Mouse (Mus musculus) heart, postnatal 0 days (tissue): ENCODE data around the gene Mast2. TPM values are rescaled to one million over a fixed set of nuclear protein-coding genes. Genes with fewer than 3 reads are reported as not detected.

Source experiments
- ATAC-seq: fragments of 200-750 bp; cut with Nextera tagmentation; 2 replicates; pipeline ENCODE4 v1.8.0; 2017; ENCODE audit warnings: low read depth, moderate number of reproducible peaks, moderate library complexity; ENCODE audit not compliant: insufficient read depth
- DNase-seq: peaks from one replicate; pipeline ENCODE4 v3.0.0-alpha.2; 2016; ENCODE audit warnings: low spot score
- H3K27ac ChIP-seq: fragments of 300-500 bp; sonication (generic); 2 replicates; pipeline ENCODE4 v1.5.1; 2014; ENCODE audit warnings: low read depth, mild to moderate bottlenecking
- H3K27me3 ChIP-seq: fragments of 300-500 bp; sonication (generic); 2 replicates; pipeline ENCODE4 v1.6.1; 2014; ENCODE audit warnings: low read length, mixed read lengths; ENCODE audit not compliant: control insufficient read depth, insufficient read depth
- H3K36me3 ChIP-seq: fragments of 300-500 bp; sonication (generic); replicated peaks from 2 replicates; pipeline ENCODE4 v1.6.1; 2014; ENCODE audit warnings: low read length, mixed read lengths; ENCODE audit not compliant: control insufficient read depth, insufficient read depth
- H3K4me1 ChIP-seq: fragments of 300-500 bp; sonication (generic); 2 replicates; pipeline ENCODE4 v1.6.1; 2014; ENCODE audit warnings: antibody characterized with exemption; ENCODE audit not compliant: control insufficient read depth, insufficient read depth
- H3K4me2 ChIP-seq: fragments of 300-500 bp; sonication (generic); 2 replicates; pipeline ENCODE4 v1.6.1; 2014; ENCODE audit warnings: low read depth, mild to moderate bottlenecking, low read length, moderate library complexity
- H3K4me3 ChIP-seq: fragments of 300-500 bp; sonication (generic); 2 replicates; pipeline ENCODE4 v1.5.1; 2014; ENCODE audit warnings: low read depth, low read length
- H3K9ac ChIP-seq: fragments of 300-500 bp; sonication (generic); replicated peaks from 2 replicates; pipeline ENCODE4 v1.6.1; 2014; ENCODE audit warnings: low read depth, low read length, mixed read lengths
- H3K9me3 ChIP-seq: fragments of 300-500 bp; sonication (generic); replicated peaks from 2 replicates; pipeline ENCODE4 v1.6.1; 2016; ENCODE audit warnings: low read length; ENCODE audit not compliant: control insufficient read depth
- CTCF ChIP-seq: IDR thresholded peaks from 2 replicates; pipeline ENCODE4 v1.5.1; 2016; ENCODE audit warnings: antibody characterized with exemption, control low read depth, low read depth
- EP300 ChIP-seq: IDR thresholded peaks from 2 replicates; pipeline ENCODE4 v1.6.1; 2016; ENCODE audit warnings: antibody characterized with exemption, low read depth
- WGBS: fragments of 180-500 bp; shearing (Covaris S2); extraction: QIAGEN DNeasy Blood & Tissue Kit; methylation state at CpG from one replicate; pipeline ENCODE4 v1.1.7; 2014; 5-methylcytosine and 5-hydroxymethylcytosine counted together
- polyA plus RNA-seq: library from polyadenylated mRNA; unstranded; fragments of >200 nt; fragmentation: Nextera tagmentation; extraction: Ambion mirVana; gene quantifications from 2 replicates; pipeline ENCODE4 v1.2.1, GENCODE M21; 2015
- total RNA-seq: library from RNA; depleted of rRNA; stranded (reverse); fragments of >200 nt; gene quantifications from 2 replicates; pipeline ENCODE4 v1.2.3, GENCODE M21; 2014; ENCODE audit warnings: low replicate concordance; rRNA removed

Mast2 gene
- total RNA-seq (49.8 and 52.5 TPM in 2 replicates), polyA plus RNA-seq (14.3 and 14.9 TPM in 2 replicates)

- 0 out of 2 replicates have a peak, but pooled peaks cover 7% of the 10 kb centered on the region for H3K4me1 ChIP-seq
- peaks cover 8% of the 10 kb centered on the region; the same call in 1 of the 2 replicates for H3K9me3 ChIP-seq
- H3K27ac ChIP-seq: peak within 1 kb of the TSS; percentile 84
- DNase-seq (peak; percentile 92), ATAC-seq (peak; percentile 91)
- peak within 1 kb of the TSS; percentile 78 for H3K4me2 ChIP-seq
- H3K9ac ChIP-seq: peak within 1 kb of the TSS; percentile 89
- TF ChIP-seq CTCF: no peak
- no peak for TF ChIP-seq EP300
- WGBS: 3% methylated on average over 32 of the region's 68 CpGs
- H3K4me3 ChIP-seq: peak within 1 kb of the TSS; percentile 86
- no peaks in the 10 kb centered on the region for H3K36me3 ChIP-seq
- no peaks in the 10 kb centered on the region for H3K27me3 ChIP-seq
Observed at GRCm38 (mm10) chr4:116464126-116464981, at the start of gene Mast2. Mast2 (minus strand) TSS chr4:116464183.

DNA sequence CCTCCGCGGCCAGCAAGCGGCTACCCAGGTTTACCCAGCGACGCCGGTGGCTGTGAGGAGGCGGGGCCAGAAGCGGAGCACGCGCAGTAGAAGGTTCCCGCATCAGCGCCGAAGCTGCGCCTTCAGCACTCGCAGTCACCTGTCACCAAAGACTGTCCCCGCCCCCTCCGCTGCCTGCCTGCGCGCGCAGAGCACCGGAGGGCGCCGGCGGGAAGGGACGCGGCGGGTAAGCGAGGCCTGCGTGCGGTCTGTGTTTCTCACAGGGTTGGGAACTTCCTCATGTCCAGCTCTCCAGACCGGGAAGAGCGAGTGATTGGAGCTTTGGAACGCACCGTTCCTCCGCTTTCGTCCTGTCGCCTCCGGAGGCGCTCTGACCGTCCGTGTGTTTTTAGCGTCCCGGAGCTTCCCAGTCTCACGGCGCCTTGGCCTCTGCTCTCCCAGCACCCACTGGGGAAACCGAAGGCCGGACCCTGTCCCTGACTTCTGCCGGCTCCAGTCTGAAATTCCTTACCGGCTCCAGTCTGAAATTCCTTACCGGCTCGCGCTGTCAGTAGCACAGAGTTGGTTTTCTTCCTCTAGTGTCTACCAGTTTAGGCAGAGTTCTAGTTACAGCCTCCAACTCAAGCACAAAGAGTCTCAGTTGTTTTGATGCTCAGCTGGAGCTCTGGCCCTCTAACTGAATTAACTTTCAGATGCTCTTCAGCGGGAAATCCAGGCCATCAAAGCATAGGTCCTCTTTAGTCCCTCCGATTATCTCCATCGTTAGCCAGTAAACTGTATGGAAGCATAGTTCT, 43.6 kb upstream of the Mast2 start, which contains the start of gene Ipp:
Ipp (plus strand) TSS at position 125 of the 794 bp plus-strand sequence.
- peak; percentile 99 for ATAC-seq
- peak within 1 kb of the TSS; percentile 67 for H3K4me3 ChIP-seq
- peak within 1 kb of the TSS; percentile 94 for H3K27ac ChIP-seq
- TF ChIP-seq CTCF: peak; percentile 36
- TF ChIP-seq EP300: no peak
- H3K4me2 ChIP-seq: peak within 1 kb of the TSS; percentile 78
- H3K36me3 ChIP-seq: 0 out of 2 replicates have a peak, but pooled peaks cover 3% of the 10 kb centered on the region
- H3K27me3 ChIP-seq: no peaks in the 10 kb centered on the region
- DNase-seq: peak; percentile 95
- WGBS: under 1% methylated on average over 55 of the region's 55 CpGs
- no peaks in the 10 kb centered on the region for H3K9me3 ChIP-seq
- peaks cover 8% of the 10 kb centered on the region for H3K4me1 ChIP-seq
- peak within 1 kb of the TSS; percentile 71 for H3K9ac ChIP-seq

GRCm38 (mm10) chr4:116506886-116507424, 43.0 kb upstream of the Mast2 start:
- Histone ChIP-seq H3K9me3 (no peaks in the 10 kb centered on the region), H3K36me3 (0 out of 2 replicates have a peak, but pooled peaks cover 2% of the 10 kb centered on the region), H3K27ac (peak overlapping the region; percentile 94), H3K27me3 (no peaks in the 10 kb centered on the region), H3K4me1 (peaks cover 8% of the 10 kb centered on the region), H3K4me3 (peak overlapping the region; percentile 67), H3K9ac (peak overlapping the region; percentile 71; the same call in 1 of the 2 replicates), H3K4me2 (peak overlapping the region; percentile 78)
- ATAC-seq (no peak), DNase-seq (no peak)
- WGBS: 26% methylated on average over 11 of the region's 11 CpGs
- no peak for TF ChIP-seq CTCF
- no peak for TF ChIP-seq EP300

DNA sequence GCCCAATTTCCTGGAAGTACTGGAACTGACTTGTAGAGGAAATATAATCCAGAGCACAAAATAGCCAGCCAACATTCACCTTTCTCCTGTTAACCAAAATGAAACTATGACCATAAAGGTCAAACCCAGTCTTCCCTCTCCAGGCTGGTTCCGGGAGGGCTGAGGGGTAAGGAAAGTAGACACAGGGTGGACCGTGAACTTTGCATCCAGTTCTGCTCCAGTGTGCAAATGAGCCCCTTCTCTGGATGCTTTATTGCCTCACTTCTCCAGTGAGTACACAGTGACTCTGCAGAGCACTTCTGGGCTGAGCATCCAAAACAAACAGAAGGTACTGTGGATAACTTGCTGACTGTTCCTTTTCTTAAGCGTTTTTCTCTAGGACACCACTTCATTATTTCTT, 36.0 kb upstream of the Mast2 start:
- no peaks in the 10 kb centered on the region for H3K9me3 ChIP-seq
- no peak overlapping the region for H3K9ac ChIP-seq
- 65% methylated on average over 3 of the region's 3 CpGs for WGBS
- DNase-seq (no peak), ATAC-seq (no peak)
- no peaks in the 10 kb centered on the region for H3K4me1 ChIP-seq
- no peak overlapping the region for H3K4me2 ChIP-seq
- H3K27ac ChIP-seq: no peak overlapping the region
- H3K36me3 ChIP-seq: no peaks in the 10 kb centered on the region
- no peaks in the 10 kb centered on the region for H3K27me3 ChIP-seq
- H3K4me3 ChIP-seq: no peak overlapping the region
- TF ChIP-seq CTCF (no peak), EP300 (no peak)

DNA sequence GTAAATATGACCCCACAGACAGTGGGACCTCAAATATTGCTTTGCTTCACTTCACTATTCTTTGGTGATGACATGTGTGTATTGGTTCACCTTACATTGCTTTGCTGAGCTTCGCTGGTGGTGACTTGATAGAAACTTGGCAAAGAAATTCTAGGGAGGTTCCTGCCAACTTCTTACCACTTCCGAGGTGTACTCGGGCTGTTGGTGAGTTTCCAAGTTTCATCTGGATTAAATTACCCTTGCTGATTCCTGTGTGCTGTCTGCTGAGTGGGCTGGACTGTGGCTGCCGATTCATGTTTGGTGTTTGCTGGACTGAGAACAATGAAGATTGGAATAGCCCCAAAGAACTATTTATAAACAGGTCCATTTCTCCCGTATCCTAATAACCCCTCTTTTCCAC, 29.7 kb upstream of the Mast2 start:
- ATAC-seq: no peak
- Histone ChIP-seq H3K27ac (no peak overlapping the region), H3K4me3 (no peak overlapping the region), H3K9me3 (0 out of 2 replicates have a peak, but pooled peaks cover 8% of the 10 kb centered on the region), H3K9ac (no peak overlapping the region), H3K4me2 (no peak overlapping the region), H3K36me3 (no peaks in the 10 kb centered on the region), H3K4me1 (peaks cover 21% of the 10 kb centered on the region), H3K27me3 (no peaks in the 10 kb centered on the region)
- no peak for DNase-seq
- TF ChIP-seq EP300: no peak
- no peak for TF ChIP-seq CTCF
- 49% methylated on average over 5 of the region's 5 CpGs for WGBS
